Mouse (Mus musculus) adrenal gland, adult 8-10 months (tissue): ENCODE results near the gene Rnf167. TPM values are rescaled to one million over a fixed set of nuclear protein-coding genes. Genes with fewer than 3 reads are reported as not detected.
A peak's percentile ranks its signal among the peaks of the same experiment; 100 is the strongest.

Source experiments
- DNase-seq: peaks from one replicate; pipeline ENCODE4 v3.0.0; 2022
- total RNA-seq, 4 experiments: library from RNA; stranded (reverse); gene quantifications; 2 replicates each; pipeline ENCODE4 v1.2.4; 2022

The Rnf167 gene
- total RNA-seq, 4 experiments from 2014 or later, result 82.3 to 136 (median 110) TPM

- no peak for DNase-seq
Observed at GRCm38 (mm10) chr11:70678576-70678975, 31.5 kb downstream of the Rnf167 start.

- DNase-seq, result no peak
Observed at GRCm38 (mm10) chr11:70679361-70679760, 32.3 kb downstream of the Rnf167 start.

- no peak for DNase-seq
Observed at GRCm38 (mm10) chr11:70679894-70680293, 32.9 kb downstream of the Rnf167 start.

- no peak for DNase-seq
Observed at GRCm38 (mm10) chr11:70681170-70681569, 34.1 kb downstream of the Rnf167 start.

GRCm38 (mm10) chr11:70681897-70682581, 35.0 kb downstream of the Rnf167 start:
- DNase-seq, result no peak

GRCm38 (mm10) chr11:70683640-70684039, 36.6 kb downstream of the Rnf167 start:
- no peak for DNase-seq

GRCm38 (mm10) chr11:70686901-70687566, 40.0 kb downstream of the Rnf167 start:
- DNase-seq, result no peak

GRCm38 (mm10) chr11:70687601-70688199, 40.7 kb downstream of the Rnf167 start, which contains the start of gene Camta2:
Gene Camta2, minus strand, starts transcription at chr11:70688105.
- peak; percentile 80 for DNase-seq

- no peak for DNase-seq
Observed at GRCm38 (mm10) chr11:70688372-70688771, 41.3 kb downstream of the Rnf167 start.

GRCm38 (mm10) chr11:70689578-70689977, 42.5 kb downstream of the Rnf167 start:
- no peak for DNase-seq

GRCm38 (mm10) chr11:70693504-70693903, 46.5 kb downstream of the Rnf167 start:
- no peak for DNase-seq

- no peak for DNase-seq
Observed at GRCm38 (mm10) chr11:70697376-70697775, 50.3 kb downstream of the Rnf167 start.

- no peak for DNase-seq
Observed at GRCm38 (mm10) chr11:70699051-70699450, 52.0 kb downstream of the Rnf167 start.

- DNase-seq, result peak; percentile 90
Observed at GRCm38 (mm10) chr11:70699722-70700556, 52.9 kb downstream of the Rnf167 start, which contains the start of the genes Inca1 and Kif1c. Gene Inca1, minus strand, starts transcription at chr11:70700155. Gene Kif1c, plus strand, starts transcription at chr11:70700548.

- peak; percentile 67 for DNase-seq
Observed at GRCm38 (mm10) chr11:70700613-70701012, 53.6 kb downstream of the Rnf167 start.

Other genes starting within 250 kb of the Rnf167 start
- 10 to 100 TPM; 24.2 to 29.9 (median 28.2) TPM for gene Pelp1, start 237.2 kb upstream of the Rnf167 start, total RNA-seq
- 10 to 100 TPM; 22.0 to 51.3 (median 33.9) TPM for gene Arrb2, start 214.6 kb upstream of the Rnf167 start, total RNA-seq
- gene Med11, start 195.3 kb upstream of the Rnf167 start, total RNA-seq, result 10 to 100 TPM; 23.4 to 24.4 (median 24.2) TPM
- 1 to 10 TPM; 1.7 to 4.3 (median 3.0) TPM for gene Zmynd15, start 187.8 kb upstream of the Rnf167 start, total RNA-seq
- gene Cxcl16, start 187.3 kb upstream of the Rnf167 start, total RNA-seq, result 10 to 100 TPM in 3 of 4 experiments, 1 to 10 TPM in 1; 9.4 to 18.2 (median 16.1) TPM
- gene Tm4sf5, start 142.0 kb upstream of the Rnf167 start, total RNA-seq, result not detected
- under 1 TPM in 1 of 4 experiments, not detected in 3; 0.46 TPM for gene Vmo1, start 132.6 kb upstream of the Rnf167 start, total RNA-seq
- not detected for gene Gltpd2, start 128.0 kb upstream of the Rnf167 start, total RNA-seq
- gene Psmb6, start 121.9 kb upstream of the Rnf167 start, total RNA-seq, result 100 to 1,000 TPM; 247 to 298 (median 278) TPM
- not detected for gene Gm40193, start 114.3 kb upstream of the Rnf167 start, total RNA-seq
- 10 to 100 TPM in 2 of 4 experiments, 1 to 10 TPM in 2; 7.8 to 15.0 (median 11.2) TPM for gene Pld2, start 107.2 kb upstream of the Rnf167 start, total RNA-seq
- gene Mink1, start 84.4 kb upstream of the Rnf167 start, total RNA-seq, result 10 to 100 TPM; 50.6 to 90.5 (median 71.2) TPM
- not detected for gene 4930544D05Rik, start 31.4 kb upstream of the Rnf167 start, total RNA-seq
- gene Chrne, start 28.0 kb upstream of the Rnf167 start, total RNA-seq, result not detected
- not detected for gene Gp1ba, start 8.1 kb upstream of the Rnf167 start, total RNA-seq
- gene Slc25a11, start 244 bp downstream of the Rnf167 start, total RNA-seq, result 100 to 1,000 TPM; 121 to 137 (median 127) TPM
- 1,000 to 10,000 TPM in 1 of 4 experiments, 100 to 1,000 TPM in 3; 582 to 1,056 (median 737) TPM for gene Pfn1, start 7.4 kb downstream of the Rnf167 start, total RNA-seq
- 10 to 100 TPM; 39.4 to 66.5 (median 54.7) TPM for gene Eno3, start 10.0 kb downstream of the Rnf167 start, total RNA-seq
- gene Spag7, start 22.2 kb downstream of the Rnf167 start, total RNA-seq, result 100 to 1,000 TPM in 1 of 4 experiments, 10 to 100 TPM in 3; 79.2 to 112 (median 89.0) TPM
- gene Camta2, start 40.9 kb downstream of the Rnf167 start, total RNA-seq, result 10 to 100 TPM; 42.7 to 57.7 (median 49.8) TPM
- 10 to 100 TPM in 2 of 4 experiments, 1 to 10 TPM in 2; 5.3 to 11.4 (median 8.6) TPM for gene Inca1, start 52.9 kb downstream of the Rnf167 start, total RNA-seq
- gene Kif1c, start 53.3 kb downstream of the Rnf167 start, total RNA-seq, result 100 to 1,000 TPM; 130 to 210 (median 165) TPM
- gene Zfp3, start 117.0 kb downstream of the Rnf167 start, total RNA-seq, result 10 to 100 TPM; 11.7 to 14.8 (median 13.9) TPM
- gene Scimp, start 165.4 kb downstream of the Rnf167 start, total RNA-seq, result 1 to 10 TPM; 1.1 to 2.7 (median 2.0) TPM
- 100 to 1,000 TPM; 127 to 241 (median 172) TPM for gene Rabep1, start 197.5 kb downstream of the Rnf167 start, total RNA-seq